ENCODE assay signal across 24 mouse cellular contexts in the genomic region with DNA sequence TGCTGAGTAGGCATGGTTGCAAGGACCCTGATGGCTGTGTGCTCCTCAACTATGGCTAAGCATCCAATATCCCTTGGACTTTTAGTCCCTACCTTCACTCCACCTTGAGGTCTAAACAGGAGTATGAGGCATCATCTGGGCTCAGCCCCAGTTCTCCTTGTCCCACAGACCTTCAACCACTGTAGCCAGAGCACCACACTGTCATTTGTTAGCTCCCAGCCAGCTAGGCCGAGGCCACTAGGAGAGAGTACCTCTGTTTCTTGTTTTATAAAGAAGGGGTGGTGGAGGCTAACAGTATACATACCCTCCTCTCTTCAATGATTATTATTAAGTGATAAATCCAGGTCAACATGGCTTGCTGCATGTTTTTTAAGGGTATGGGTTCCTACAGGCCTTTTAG. TPM values are rescaled to one million over a fixed set of nuclear protein-coding genes. Genes with fewer than 3 reads are reported as not detected.
DNase-seq lines count a peak whose midpoint lies in the region; ATAC-seq lines count a peak whose summit lies in the region.
"Had no signal": no experiment of that assay in that cellular context is flagged by ENCODE, and none has a peak within 500 bp of the region (broad histone marks: within the 10 kb centered on the region; RNA-seq: fewer than 3 reads in every experiment).

No protein-coding gene starts in this region.

- no peak for ATAC-seq in kidney, embryonic 14.5 days (ENCODE audit: low FRiP score, low TSS enrichment)
- ATAC-seq in liver, embryonic 11.5 days (replicated peaks; ENCODE audit: low FRiP score), result no peak
- no peak for ATAC-seq in liver, embryonic 12.5 days
- ATAC-seq: forebrain, embryonic 14.5 days; forebrain, postnatal 0 days; Patski had no signal

- WGBS in kidney, embryonic 14.5 days, result 87% methylated on average over 1 of the region's 1 CpGs
- WGBS in liver, embryonic 11.5 days, result 97% methylated on average over 1 of the region's 1 CpGs
- WGBS in liver, embryonic 12.5 days (ENCODE audit: insufficient replicate concordance), result 85% methylated on average over 1 of the region's 1 CpGs

- H3K4me3 ChIP-seq in kidney, embryonic 14.5 days (ENCODE audit: low read length), result no peak overlapping the region
- H3K4me3 ChIP-seq in liver, embryonic 11.5 days (ENCODE audit: low read depth, low read length), result no peak overlapping the region
- H3K4me3 ChIP-seq in liver, embryonic 12.5 days, result no peak overlapping the region
- H3K4me3 ChIP-seq: embryonic facial prominence, embryonic 12.5 days; embryonic facial prominence, embryonic 15.5 days; gastrocnemius, adult 2 months; heart, embryonic 12.5 days; heart, embryonic 15.5 days had no signal

- H3K9me3 ChIP-seq in kidney, embryonic 14.5 days (ENCODE audit: control insufficient read depth, low read length), result no peaks in the 10 kb centered on the region
- H3K9me3 ChIP-seq in liver, embryonic 11.5 days (ENCODE audit: control insufficient read depth, low read length), result no peaks in the 10 kb centered on the region
- no peaks in the 10 kb centered on the region for H3K9me3 ChIP-seq in liver, embryonic 12.5 days (replicated peaks)
- H3K9me3 ChIP-seq: embryonic facial prominence, embryonic 12.5 days; embryonic facial prominence, embryonic 15.5 days; heart, embryonic 12.5 days; heart, embryonic 15.5 days had no signal

- H3K36me3 ChIP-seq in kidney, embryonic 14.5 days (ENCODE audit: control insufficient read depth, insufficient read depth, low read length), result peaks cover 13% of the 10 kb centered on the region; the same call in 1 of the 2 replicates
- H3K36me3 ChIP-seq in liver, embryonic 11.5 days (ENCODE audit: control insufficient read depth, insufficient read depth, low read length), result peaks cover 8% of the 10 kb centered on the region; the same call in 1 of the 2 replicates
- peaks cover 44% of the 10 kb centered on the region for H3K36me3 ChIP-seq in liver, embryonic 12.5 days

- peak; percentile 79 for DNase-seq in heart, adult 11 months
- DNase-seq in heart, adult 9 months (ENCODE audit: low spot score in 2 of 2), result no peak
- no peak for DNase-seq in kidney, postnatal 25 days
- DNase-seq in liver, embryonic 11.5 days (ENCODE audit: low spot score), result peak; percentile 15
- DNase-seq: adrenal gland, postnatal 10 days; adrenal gland, postnatal 36 days; cerebellum, adult 2 months; cerebellum, adult 9-11 months; cerebellum, postnatal 25 days; forebrain, postnatal 0 days; gastrocnemius, adult 2 months; gastrocnemius, postnatal 14 days; heart, adult 18-20 months; heart, postnatal 10 days; heart, postnatal 36 days had no signal

- 0 out of 2 replicates have a peak overlapping the region, but pooled peaks have one; percentile 11 for H3K27ac ChIP-seq in kidney, embryonic 14.5 days (ENCODE audit: low read depth, low read length)
- H3K27ac ChIP-seq in liver, embryonic 11.5 days (ENCODE audit: low read depth, low read length), result no peak overlapping the region
- no peak overlapping the region for H3K27ac ChIP-seq in liver, embryonic 12.5 days
- H3K27ac ChIP-seq: embryonic facial prominence, embryonic 12.5 days; embryonic facial prominence, embryonic 15.5 days; gastrocnemius, adult 2 months; heart, embryonic 15.5 days; hindbrain, embryonic 14.5 days had no signal

- no peak overlapping the region for H3K9ac ChIP-seq in kidney, embryonic 14.5 days (ENCODE audit: low read depth, low read length)
- H3K9ac ChIP-seq in liver, embryonic 11.5 days (ENCODE audit: low read depth, low read length), result no peak overlapping the region
- no peak overlapping the region for H3K9ac ChIP-seq in liver, embryonic 12.5 days
- H3K9ac ChIP-seq: embryonic facial prominence, embryonic 12.5 days; embryonic facial prominence, embryonic 15.5 days; forebrain, postnatal 0 days; heart, embryonic 12.5 days; heart, embryonic 15.5 days; hindbrain, embryonic 14.5 days had no signal

- no peak overlapping the region for H3K4me2 ChIP-seq in kidney, embryonic 14.5 days (replicated peaks; ENCODE audit: low read depth, low read length)
- H3K4me2 ChIP-seq in liver, embryonic 11.5 days, result no peak overlapping the region
- H3K4me2 ChIP-seq in liver, embryonic 12.5 days, result no peak overlapping the region
- H3K4me2 ChIP-seq: embryonic facial prominence, embryonic 12.5 days; embryonic facial prominence, embryonic 15.5 days; heart, embryonic 12.5 days; heart, embryonic 15.5 days; hindbrain, embryonic 14.5 days had no signal

- peaks cover 8% of the 10 kb centered on the region for H3K4me1 ChIP-seq in kidney, embryonic 14.5 days (ENCODE audit: control insufficient read depth, insufficient read depth, low read length)
- no peaks in the 10 kb centered on the region for H3K4me1 ChIP-seq in liver, embryonic 11.5 days (replicated peaks; ENCODE audit: control insufficient read depth, insufficient read depth, low read length)
- H3K4me1 ChIP-seq in liver, embryonic 12.5 days, result peaks cover 18% of the 10 kb centered on the region
- H3K4me1 ChIP-seq: embryonic facial prominence, embryonic 12.5 days had no signal

- no peaks in the 10 kb centered on the region for H3K27me3 ChIP-seq in kidney, embryonic 14.5 days (ENCODE audit: control insufficient read depth, insufficient read depth, low read length)
- no peaks in the 10 kb centered on the region for H3K27me3 ChIP-seq in liver, embryonic 11.5 days (replicated peaks; ENCODE audit: control insufficient read depth, insufficient read depth, low read length)
- no peaks in the 10 kb centered on the region for H3K27me3 ChIP-seq in liver, embryonic 12.5 days (replicated peaks)
- H3K27me3 ChIP-seq: embryonic facial prominence, embryonic 12.5 days; embryonic facial prominence, embryonic 15.5 days; heart, embryonic 12.5 days; heart, embryonic 15.5 days; Patski had no signal

RNA-seq across cellular contexts. Expression of a gene that starts 39.0 kb away (rescaled TPM):
- polyA plus RNA-seq in kidney, embryonic 14.5 days (2014; fragmentation: Nextera tagmentation; extraction: Ambion mirVana), result 498 and 551 TPM in 2 replicates
- 341 TPM in 2 replicates for polyA plus RNA-seq in liver, embryonic 11.5 days (2014; fragmentation: Nextera tagmentation; extraction: Ambion mirVana)
- 240 and 248 TPM in 2 replicates for polyA plus RNA-seq in liver, embryonic 12.5 days (2016; fragmentation: Nextera tagmentation; extraction: Ambion mirVana)

Comparison
In these comparisons a context has a peak if more than half of its experiments do, and no peak if none do; other contexts are left out.
1. DNase-seq: peak in heart, adult 11 months (single experiment) and liver, embryonic 11.5 days (single experiment); none in heart, adult 9 months (0 of 2) and kidney, postnatal 25 days (0 of 2).